Mouse (Mus musculus): ENCODE measurements at regions not wholly inside any gene's neighbourhood (a gene's known extent, or its start where the extent isn't known, plus 50 kb on each side); places are given as distances from the start of the nearest gene placed in this dataset.

- ATAC-seq (ENCODE audit: insufficient number of reproducible peaks, low FRiP score, low TSS enrichment) = no peak
Observed at GRCm38 (mm10) chr2:79078836-79079394, 176.3 kb upstream of the Itga4 start.

GRCm38 (mm10) chr2:79081769-79082168 lies 173.5 kb upstream of the Itga4 start:
- ATAC-seq (ENCODE audit: insufficient number of reproducible peaks, low FRiP score, low TSS enrichment) = no peak

DNA sequence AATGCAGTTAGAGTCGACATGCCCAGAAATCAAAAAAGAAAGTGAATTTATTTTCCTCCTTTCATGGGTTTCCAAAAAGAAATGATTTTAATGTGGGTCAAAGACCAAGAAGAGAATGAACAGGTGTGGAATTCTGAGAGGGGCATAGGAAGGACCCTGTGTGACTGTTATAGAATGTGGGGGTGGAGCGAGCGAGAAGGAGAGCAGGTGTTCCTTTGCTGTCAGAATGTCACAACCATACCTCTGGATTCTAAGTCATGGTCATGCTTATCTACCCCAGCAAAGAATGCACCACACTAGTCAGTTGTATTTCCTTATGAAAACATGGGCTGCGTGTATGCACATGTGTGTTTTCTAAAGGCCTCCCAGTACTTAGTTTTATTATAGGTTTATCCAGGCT lies 168.9 kb upstream of the Itga4 start:
- no peak for ATAC-seq (ENCODE audit: insufficient number of reproducible peaks, low FRiP score, low TSS enrichment)

GRCm38 (mm10) chr2:79086857-79087578 lies 168.2 kb upstream of the Itga4 start:
- ATAC-seq (ENCODE audit: insufficient number of reproducible peaks, low FRiP score, low TSS enrichment) = 0 out of 2 replicates have a peak, but pooled peaks have one; percentile 23

DNA sequence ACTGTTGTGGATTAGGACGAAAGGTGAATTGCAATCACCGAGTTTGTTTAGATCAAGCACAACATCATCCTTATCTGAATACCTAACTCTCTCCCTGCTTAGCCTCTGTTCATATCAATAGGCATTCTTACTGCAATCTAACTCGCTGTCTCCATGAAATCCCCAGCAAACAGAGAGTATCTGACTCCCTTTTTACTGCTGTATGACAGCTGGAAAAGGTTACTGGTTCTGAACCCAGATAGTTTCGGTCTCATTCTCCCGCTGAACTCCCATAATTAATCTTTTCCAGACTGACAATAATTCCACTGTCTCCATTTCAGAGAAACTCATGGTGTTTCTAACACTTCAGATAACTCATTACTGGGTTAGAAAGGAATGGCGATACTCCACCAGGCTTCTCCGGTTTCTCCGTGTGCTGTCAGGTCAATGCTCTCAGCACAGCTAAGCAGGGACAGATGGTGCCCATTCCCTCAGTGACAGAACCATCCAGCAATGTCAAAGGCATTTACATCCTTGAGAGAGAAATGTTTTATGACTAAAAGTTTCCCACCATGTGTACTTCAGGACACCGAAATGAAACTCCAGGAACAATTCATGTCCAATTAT lies 167.5 kb upstream of the Itga4 start:
- ATAC-seq (ENCODE audit: insufficient number of reproducible peaks, low FRiP score, low TSS enrichment) = peak; percentile 81

DNA sequence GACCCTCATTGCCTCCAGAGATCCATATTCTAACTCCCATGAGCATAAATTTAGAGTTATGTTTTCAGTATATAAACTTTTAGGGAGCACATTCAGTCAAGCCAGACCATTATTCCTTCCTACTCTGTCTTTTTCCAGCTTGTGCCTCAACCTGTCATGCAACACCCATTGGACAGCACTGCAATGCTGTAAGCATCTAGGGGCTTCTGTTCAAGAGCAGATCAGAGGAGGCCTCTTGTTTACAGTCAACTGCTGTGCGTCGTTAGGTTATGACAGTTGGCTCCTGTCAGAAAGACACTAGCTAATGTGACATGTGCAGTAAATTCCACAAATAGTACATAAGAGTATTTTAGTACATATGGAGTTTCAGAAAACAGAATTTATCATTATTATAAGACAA lies 165.0 kb upstream of the Itga4 start:
- no peak for ATAC-seq (ENCODE audit: insufficient number of reproducible peaks, low FRiP score, low TSS enrichment)

GRCm38 (mm10) chr2:79094298-79094697 lies 160.9 kb upstream of the Itga4 start:
- ATAC-seq (ENCODE audit: insufficient number of reproducible peaks, low FRiP score, low TSS enrichment) = no peak

- no peak for ATAC-seq (ENCODE audit: insufficient number of reproducible peaks, low FRiP score, low TSS enrichment)
Observed at GRCm38 (mm10) chr2:79096532-79097251, 158.5 kb upstream of the Itga4 start.

DNA sequence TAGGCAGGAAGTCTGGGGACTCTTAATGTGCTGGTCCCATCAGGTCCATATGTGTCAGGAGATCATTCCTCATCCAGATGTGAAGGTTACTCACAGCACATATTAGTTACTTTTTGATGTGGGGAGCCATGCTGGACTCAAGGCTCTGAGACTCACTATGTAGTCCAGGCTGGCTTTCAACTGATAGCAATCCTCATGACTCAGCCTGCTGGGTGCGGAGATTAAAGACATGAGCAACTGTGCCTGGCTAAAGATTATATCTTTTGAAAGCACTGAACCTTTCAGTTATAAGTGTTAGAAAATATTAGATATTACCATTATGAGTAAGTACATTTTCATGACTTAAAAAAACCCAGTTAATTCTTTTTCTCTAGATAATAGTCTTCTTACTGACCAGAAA lies 155.6 kb upstream of the Itga4 start:
- no peak for ATAC-seq (ENCODE audit: insufficient number of reproducible peaks, low FRiP score, low TSS enrichment)

GRCm38 (mm10) chr2:79111673-79112072 lies 143.6 kb upstream of the Itga4 start:
- ATAC-seq (ENCODE audit: insufficient number of reproducible peaks, low FRiP score, low TSS enrichment) = no peak

GRCm38 (mm10) chr2:79112076-79112475 lies 143.2 kb upstream of the Itga4 start:
- ATAC-seq (ENCODE audit: insufficient number of reproducible peaks, low FRiP score, low TSS enrichment) = no peak

DNA sequence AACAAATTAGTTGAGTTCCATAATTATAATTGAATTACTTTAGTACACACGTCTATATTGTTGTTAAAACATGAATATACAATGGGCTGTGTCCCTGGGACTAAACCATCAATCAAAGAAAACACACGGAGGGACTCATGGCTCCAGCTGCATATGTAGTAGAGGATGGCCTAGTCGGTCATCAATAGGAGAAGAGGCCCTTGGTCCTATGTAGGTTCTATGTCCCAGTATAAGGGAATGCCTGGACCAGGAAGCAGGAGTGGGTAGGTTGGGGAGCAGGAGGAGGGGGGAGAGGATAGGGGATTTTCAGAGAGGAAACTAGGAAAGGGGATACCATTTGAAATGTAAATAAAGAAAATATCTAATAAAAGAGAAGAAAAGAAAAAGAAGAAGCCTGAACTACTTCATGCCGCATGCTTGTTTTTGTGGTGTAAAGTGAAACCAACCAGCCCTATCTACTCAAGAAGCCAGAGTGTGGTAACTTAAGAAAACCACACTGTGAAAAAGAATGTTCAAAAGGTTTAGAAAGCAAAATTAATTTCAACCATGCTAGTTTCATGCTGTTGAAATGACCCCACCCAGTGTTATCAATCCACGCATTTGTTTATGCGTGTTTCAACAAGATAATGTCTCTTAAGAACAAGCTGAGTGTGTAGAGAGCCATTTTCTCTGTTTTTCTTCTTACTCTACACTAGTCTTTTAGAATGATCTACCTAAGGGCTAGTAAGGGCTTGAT lies 134.4 kb upstream of the Itga4 start:
- ATAC-seq (ENCODE audit: insufficient number of reproducible peaks, low FRiP score, low TSS enrichment) = no peak

DNA sequence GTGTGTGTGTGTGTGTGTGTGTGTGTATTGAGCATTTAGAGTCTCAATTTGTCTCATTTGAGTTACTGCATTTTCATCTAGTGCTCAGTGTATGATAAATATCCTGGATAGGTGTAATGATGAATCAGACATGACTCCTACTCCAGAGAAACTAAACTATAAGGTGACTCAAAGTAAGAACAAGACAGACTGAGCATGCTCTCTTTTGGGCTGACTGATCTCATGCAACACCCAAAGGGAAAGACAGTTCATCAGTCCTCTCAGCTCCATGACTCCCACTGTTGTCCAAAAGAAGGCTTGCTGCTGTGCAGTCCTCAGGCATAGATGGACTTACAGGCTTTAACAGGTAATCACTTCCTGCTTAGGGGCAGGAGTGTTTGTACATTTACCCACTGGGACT lies 132.7 kb upstream of the Itga4 start:
- no peak for ATAC-seq (ENCODE audit: insufficient number of reproducible peaks, low FRiP score, low TSS enrichment)

- no peak for ATAC-seq (ENCODE audit: insufficient number of reproducible peaks, low FRiP score, low TSS enrichment)
Observed at GRCm38 (mm10) chr2:79124272-79124976, 130.8 kb upstream of the Itga4 start.

DNA sequence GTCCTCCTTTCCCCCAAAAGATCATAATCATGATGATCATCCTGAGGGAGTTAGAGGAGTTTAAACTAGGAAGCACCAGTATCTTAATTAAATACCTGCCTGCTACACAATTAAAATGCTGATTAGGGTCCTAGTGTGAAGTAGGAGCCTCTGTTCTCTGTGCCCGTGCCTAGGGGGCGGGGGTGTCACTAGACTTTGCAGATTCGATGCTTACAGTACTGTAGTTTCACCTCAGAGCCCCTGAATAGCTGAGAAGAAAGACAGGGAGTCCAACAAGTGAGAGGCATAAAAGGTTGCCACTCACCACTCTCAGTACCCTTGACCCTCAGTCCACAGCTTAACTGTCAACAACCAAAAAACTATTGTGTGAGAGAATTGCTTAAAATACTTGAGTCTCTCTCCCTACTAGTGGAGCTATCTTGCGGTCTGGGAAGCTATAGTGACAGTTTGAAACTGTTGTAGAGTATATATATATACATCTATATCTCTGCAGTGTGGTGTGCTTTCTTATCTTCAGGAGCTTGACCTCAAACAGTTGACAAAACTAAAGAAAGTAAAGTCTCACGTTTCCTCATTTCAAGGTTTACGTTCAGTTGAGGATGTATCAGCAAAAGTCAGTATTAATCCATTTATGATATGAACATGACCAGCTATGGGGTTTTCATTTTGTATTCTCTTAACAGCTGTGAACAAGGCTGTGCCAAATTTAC lies 128.9 kb upstream of the Itga4 start:
- ATAC-seq (ENCODE audit: insufficient number of reproducible peaks, low FRiP score, low TSS enrichment) = no peak

DNA sequence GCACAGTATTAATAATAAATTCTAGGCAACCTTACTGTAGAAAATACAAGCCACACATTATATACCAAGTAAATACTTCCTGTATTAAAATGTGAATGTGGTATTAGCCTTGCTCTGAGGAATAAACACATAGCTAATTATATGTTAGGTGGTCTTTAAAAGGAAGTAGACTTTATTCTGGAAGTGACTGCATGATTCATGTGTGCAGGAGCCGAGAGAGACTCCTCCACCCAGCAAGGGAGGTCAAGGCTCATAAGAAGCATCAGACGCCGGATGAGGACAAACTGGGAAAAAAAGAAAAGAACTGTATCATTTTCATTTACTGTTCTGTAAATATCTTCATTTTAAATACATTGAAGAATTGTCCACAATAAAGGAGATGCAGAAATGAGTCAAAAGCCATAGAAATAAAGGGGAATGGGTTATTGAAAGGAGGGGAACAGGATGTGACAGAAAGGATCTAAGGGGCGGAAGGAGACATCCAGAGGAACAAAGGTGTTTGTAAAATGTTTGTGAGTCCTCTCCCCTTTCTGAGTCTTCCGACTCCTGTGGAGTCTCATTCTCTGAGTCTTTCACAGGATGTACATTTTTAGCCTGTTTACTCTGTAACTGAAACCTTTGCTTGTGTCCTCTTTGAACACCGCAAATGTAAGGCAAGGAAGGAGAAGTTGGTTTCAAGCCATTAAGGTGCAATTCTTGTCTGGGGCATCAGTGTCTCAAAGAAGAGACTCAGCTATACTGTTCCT lies 128.1 kb upstream of the Itga4 start:
- no peak for ATAC-seq (ENCODE audit: insufficient number of reproducible peaks, low FRiP score, low TSS enrichment)

DNA sequence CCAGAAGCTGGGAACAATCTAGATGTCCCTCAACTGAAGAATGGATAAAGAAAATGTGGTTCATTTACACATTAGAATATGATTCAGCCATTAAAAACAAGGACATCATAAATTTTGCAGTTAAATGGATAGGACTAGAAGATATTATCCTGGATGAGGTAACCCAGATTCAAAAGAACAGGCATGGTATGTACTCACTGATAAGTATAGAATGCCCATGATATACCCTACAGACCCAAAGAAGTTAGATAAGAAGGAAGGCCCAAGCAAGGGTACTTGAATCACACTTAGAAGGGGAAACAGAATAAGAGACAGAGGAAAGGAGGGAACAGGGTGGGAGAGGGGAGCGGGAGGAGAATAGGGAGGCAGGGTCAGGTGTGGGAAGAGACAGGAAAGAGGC lies 127.4 kb upstream of the Itga4 start:
- no peak for ATAC-seq (ENCODE audit: insufficient number of reproducible peaks, low FRiP score, low TSS enrichment)

GRCm38 (mm10) chr2:79130660-79131059 lies 124.6 kb upstream of the Itga4 start:
- ATAC-seq (ENCODE audit: insufficient number of reproducible peaks, low FRiP score, low TSS enrichment) = no peak

DNA sequence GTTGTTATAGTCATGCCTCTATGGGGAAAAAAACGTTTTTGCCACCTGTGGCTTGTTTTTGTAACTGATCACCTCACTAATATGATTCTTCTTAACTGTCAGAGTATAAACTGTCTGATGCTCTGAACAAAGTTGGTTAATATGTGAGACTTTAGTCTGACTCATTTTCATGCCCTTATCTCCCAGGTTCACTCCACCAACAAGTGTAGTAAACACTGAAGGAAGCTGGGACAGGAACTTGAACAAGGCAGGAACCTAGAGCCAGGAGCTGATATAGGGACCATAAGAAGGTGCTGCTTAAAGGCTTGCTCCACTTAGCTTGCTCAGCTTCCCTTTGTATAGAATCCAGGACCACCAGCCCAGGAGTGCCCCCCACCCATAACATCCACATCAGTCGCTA lies 124.0 kb upstream of the Itga4 start:
- no peak for ATAC-seq (ENCODE audit: insufficient number of reproducible peaks, low FRiP score, low TSS enrichment)

Measured in cerebellum, adult (tissue).